Mouse (Mus musculus) forebrain, embryonic 10.5 days (tissue): Measurements from ENCODE around the gene Ankrd27. TPM values are rescaled to one million over a fixed set of nuclear protein-coding genes. Genes with fewer than 3 reads are reported as not detected.

Experiments used
- polyA plus RNA-seq: library from polyadenylated mRNA; unstranded; fragments of >200 nt; fragmentation: Nextera tagmentation; extraction: Ambion mirVana; gene quantifications from 2 replicates; pipeline ENCODE4 v1.2.1, GENCODE M21; 2016

Gene Ankrd27
- polyA plus RNA-seq, 1 experiment from 2014 or later: 40.2 TPM

Other genes starting within 250 kb of the Ankrd27 start
- gene Faap24, start 189.4 kb upstream of the Ankrd27 start, polyA plus RNA-seq: 28.4 and 29.3 TPM in 2 replicates
- 69.9 and 72.3 TPM in 2 replicates for gene Cep89, start 189.2 kb upstream of the Ankrd27 start, polyA plus RNA-seq
- gene Slc7a9, start 137.4 kb upstream of the Ankrd27 start, polyA plus RNA-seq: 0.29 TPM in 1 of 2 replicates, not detected in the other
- gene Tdrd12, start 48.5 kb upstream of the Ankrd27 start, polyA plus RNA-seq: 0.15 TPM in 2 replicates
- 45.9 and 50.3 TPM in 2 replicates for gene Nudt19, start 29.9 kb upstream of the Ankrd27 start, polyA plus RNA-seq
- 0.09 and 0.44 TPM in 2 replicates for gene Rgs9bp, start 662 bp upstream of the Ankrd27 start, polyA plus RNA-seq
- gene Pdcd5, start 61.3 kb downstream of the Ankrd27 start, polyA plus RNA-seq: 316 and 317 TPM in 2 replicates
- gene Dpy19l3, start 168.2 kb downstream of the Ankrd27 start, polyA plus RNA-seq: 30.5 and 31.5 TPM in 2 replicates
- gene Zfp507, start 216.8 kb downstream of the Ankrd27 start, polyA plus RNA-seq: 17.5 and 18.6 TPM in 2 replicates